Mouse (Mus musculus): ENCODE results near the gene Glb1l3.
A peak's percentile ranks its signal among the peaks of the same experiment; 100 is the strongest.
"Not testable (repeated sequence)": the region's sequence is repeated elsewhere in the genome, so short reads cannot be mapped to it uniquely, and the experiment has no call there.

Glb1l3 gene

DNA sequence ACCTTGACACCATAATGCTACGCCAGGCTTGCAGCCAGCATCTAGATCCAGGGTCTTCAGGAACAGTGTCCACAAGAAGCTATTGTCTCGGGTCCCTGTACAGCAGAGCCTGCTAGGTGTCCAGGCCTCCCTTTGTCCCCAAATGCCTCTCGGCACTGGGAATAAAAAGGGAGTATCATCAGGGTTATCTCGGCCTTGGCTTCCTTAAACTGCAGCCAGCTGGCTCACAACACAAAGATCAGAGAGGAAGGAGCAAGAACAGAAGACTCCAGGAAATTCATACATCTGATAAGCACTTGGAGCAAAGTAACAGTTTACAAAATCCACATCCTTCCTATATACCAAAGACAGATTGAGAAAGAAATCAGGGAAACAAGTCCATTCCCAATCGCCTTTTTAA lies at the start of gene Glb1l3:
TSS of gene Glb1l3 (minus strand) at position 140 of the 400 bp plus-strand sequence.
- no peak for DNase-seq

DNA sequence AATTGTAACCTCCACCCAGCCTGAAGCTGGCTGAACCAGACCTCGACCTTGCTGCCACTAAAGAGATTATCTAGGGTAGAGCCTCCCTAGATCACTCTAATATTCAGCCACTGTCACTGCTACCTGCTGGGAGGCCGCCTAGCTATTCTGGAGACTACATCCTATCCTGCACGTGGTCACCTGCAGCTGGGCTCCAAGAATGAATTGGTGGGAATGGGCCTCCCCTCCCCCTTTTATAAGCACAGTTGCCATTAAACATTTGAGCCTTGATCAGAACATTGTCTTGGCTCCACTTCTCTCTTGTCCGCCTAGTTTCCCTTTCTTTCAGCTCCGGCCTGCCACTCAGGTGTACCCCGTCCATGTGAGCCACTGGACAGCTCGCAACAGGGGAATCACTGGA lies 9.2 kb upstream of the Glb1l3 start:
- DNase-seq: not testable (repeated sequence)

DNA sequence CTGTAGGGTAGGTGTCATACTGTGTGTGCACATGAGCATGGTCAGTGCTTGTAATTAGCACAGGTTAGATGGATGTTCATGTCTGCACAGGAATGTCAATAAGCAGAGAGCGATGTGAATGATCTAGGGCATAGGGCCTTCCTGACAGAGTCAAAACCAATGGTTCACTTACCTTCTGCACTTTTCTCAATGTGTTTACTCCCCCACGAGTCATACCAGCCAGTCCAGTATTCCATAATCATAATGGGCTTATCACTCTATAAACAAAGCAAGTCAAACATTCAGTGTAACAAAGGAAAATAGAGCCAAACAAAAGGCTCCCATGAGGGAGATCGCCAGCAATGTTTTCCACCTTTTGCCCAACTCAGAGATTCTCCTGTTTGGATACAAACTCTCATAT lies 29.6 kb downstream of the Glb1l3 start:
- no peak for DNase-seq

DNA sequence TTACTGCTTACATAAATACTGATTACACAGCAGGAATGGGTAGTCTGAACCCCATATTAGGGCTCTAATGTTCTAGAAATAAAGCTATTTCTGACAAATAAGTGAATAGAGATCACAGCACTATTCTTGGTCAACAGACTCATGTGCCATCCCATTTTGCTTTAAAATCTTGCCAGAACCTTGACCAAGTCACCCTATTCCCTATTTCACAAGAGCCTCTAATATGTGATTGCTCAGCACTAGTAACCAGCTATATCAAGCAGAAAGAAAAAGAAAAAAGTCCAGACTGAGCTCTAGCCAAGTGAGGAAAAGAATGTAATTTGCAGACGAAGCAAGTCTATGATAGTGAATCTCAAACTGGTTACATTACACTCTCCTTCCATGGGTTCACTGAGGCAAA lies 40.7 kb downstream of the Glb1l3 start:
- no peak for DNase-seq

DNA sequence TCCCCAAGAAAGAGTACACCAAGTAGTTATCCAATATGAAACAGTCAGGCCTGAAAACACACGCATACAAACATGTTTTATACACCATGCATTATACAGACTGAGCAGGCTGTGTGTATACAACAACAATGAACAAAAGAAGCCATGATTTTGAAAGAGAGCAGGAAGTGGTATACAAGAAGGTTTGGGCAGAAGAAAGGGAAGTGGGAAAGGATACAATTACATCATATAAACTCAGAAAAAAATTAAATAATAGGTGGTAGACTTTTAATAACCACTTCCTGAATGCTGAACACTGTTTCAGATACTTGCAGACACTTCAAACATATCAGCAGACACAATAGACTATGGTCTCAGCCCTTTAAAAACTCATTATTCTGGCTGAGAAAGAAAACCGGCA lies 52.0 kb downstream of the Glb1l3 start:
- DNase-seq: no peak

DNA sequence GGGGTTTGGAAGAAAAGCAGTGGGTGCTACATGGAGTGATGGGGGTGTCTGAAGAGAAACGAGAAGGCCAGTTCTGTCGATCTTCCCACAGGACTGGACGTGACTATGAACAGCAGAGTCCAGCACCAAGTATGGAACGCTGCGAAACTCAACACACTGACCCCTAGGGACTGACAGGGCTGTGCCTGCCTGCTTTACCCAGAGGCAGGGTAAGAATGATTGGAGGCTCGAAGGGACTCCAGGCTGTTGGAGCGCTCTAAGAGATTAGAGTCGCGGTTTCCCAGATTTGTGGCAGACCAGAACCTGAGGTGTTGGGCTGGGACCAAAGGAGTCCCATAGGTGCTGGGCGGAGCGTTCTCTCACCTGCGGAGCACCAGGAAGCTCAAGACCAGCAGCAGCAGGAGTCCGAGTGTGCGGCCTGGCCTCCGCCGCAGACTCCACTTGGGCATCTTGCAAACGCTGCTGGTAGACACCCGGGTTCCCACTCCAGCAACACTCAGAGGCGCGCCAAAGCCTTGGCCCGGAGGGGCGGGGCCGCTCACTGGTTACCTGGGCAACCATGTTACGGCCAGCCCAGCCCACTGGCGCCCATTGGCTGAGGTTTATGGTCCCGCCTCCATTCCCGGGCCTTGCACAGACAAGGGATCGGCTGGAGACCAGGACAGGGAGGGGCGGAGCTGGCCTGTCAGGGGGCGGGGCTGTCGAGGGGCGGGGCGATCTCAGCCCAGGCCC lies 54.6 kb downstream of the Glb1l3 start, which contains the start of gene Glb1l2:
TSS of gene Glb1l2 (minus strand) at position 534 of the 732 bp plus-strand sequence.
- DNase-seq: peak; percentile 75 to 85

DNA sequence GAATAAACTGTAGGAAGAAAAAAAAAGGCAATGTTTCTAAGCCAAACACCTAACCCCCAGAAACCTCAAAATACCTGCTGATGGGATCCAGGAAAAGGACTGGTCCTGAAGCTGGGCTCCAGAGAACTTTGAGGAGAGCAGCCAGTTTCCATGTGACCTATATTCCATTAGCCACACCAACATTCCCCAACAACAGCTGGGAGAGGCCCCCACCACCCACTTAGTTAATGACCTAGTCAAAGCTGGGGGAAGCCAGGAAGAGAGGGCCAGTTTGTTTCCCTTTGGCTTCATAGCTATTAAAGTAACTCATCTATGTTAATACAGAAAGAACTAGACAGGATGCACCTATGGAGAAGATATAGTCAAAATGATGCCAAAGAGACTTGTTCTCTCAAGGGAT lies 56.4 kb downstream of the Glb1l3 start:
- no peak for DNase-seq

DNA sequence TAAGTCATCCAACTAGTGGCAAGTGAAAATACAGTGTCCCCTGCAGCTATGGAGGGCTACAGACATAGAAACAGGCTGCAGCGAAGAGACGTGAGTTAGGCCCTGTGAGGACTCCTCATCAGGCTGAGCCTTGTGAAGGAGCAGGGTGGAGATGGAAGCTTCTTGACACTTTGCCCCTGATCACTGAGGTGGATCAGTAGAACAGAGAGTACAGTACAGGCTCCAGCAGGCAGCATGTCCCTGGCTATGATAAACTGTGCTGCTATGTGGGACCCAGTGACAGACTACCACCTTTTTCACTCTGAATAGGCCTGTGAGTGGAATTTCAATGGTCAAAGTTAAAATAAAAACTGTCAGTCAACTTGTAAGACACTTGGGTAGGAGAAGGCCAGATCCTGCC lies 60.3 kb downstream of the Glb1l3 start:
- DNase-seq: no peak

DNA sequence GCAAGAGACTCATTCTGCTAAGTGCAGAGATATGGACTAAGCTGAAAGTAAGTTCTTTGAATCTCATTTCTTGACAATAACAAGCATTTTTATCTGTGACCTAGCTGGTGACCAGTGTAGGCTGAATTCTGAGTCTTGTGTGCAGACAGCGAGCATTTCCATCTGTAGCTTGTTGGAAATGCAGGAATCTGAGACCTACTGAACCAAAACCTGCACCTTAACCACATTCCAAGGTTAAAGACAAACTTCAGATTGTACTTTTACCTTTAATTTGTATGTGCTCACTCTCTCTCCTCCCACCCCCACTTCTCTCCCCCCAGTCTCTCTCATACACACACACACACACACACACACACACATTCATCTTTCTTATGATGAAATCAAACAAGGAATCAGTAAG lies 62.0 kb downstream of the Glb1l3 start:
- DNase-seq: no peak

DNA sequence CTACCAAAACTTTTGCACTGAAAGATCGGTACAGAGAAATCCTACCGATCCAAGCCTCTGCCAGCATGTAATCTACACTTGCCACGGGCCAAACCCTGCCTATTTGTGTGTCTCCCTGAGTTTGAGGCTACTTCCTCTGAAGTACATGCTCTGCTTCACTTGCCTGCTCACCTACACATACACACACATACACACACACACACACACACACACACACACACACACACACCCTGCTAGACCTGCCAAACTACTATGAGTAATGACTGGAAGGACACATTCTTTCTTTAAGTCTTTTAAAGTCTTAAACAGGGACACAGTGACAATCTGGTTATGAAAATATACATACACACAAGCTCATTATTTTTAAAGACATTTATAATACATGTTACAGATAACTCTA lies 62.5 kb downstream of the Glb1l3 start:
- DNase-seq: no peak

DNA sequence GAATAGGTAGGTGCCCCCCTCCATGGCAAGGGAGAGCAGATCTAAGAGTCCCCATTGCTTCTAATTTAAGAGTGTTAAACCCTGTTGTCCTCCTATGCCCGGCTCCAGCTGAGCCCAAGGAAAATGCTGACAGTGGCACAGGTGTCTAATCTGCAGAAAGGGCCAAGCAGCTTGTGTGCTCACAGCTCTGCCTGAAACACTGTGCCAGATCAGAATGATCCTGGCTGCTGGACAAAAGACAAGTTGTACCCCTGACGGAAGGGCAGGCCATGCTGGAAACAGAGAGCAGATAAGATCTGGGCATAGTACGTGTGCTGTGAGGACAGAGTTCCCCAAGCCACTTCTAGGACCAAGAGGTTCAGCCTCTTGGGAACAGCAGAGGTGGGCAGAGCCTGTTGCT lies 67.9 kb downstream of the Glb1l3 start:
- DNase-seq: peak; percentile 33 to 48

DNA sequence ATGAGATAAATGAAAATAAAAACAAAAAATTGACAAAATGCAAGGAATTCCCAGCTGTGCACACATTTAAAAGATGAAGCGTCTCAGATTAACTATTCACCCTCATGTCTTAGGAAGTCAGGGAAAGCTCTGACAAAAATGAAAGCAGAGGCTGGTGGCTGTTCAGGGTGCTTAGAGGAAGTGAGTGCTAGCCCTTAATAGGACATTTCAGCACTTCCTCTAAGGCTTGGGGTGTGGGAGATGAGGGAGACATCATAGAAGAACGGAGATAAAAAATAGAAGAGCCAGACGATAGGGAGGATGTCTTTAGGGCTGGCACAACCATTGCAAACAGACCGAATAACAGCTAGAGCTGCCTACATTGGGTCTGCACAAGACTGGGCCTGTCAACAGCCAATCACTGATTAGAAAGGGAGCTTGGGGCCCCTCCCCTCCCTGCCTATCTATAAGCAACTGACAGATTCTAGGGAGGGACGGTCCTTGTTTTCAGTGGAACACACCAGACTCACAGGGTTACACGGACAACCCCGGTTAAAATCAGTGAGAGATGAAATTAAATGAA lies 77.2 kb downstream of the Glb1l3 start:
- no peak for DNase-seq

DNA sequence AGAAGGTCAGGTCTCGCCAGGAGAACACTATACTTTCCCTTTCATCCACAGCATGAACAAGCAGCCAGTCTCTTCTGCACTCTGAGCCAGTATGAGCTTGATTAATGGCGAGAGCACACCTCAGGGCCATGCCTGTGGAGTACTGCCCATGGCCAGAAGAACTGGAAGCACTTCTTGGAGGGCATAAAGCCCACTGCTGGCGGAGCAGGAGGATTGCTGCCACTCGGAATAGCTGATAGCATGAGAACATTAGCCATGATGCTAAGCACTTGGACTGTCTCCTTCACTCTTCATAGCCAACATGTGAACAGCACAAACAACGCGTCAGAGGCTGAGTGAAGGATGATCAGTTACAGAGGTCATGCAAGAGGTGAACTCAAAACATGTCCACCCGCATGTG lies 82.3 kb downstream of the Glb1l3 start:
- DNase-seq: no peak

DNA sequence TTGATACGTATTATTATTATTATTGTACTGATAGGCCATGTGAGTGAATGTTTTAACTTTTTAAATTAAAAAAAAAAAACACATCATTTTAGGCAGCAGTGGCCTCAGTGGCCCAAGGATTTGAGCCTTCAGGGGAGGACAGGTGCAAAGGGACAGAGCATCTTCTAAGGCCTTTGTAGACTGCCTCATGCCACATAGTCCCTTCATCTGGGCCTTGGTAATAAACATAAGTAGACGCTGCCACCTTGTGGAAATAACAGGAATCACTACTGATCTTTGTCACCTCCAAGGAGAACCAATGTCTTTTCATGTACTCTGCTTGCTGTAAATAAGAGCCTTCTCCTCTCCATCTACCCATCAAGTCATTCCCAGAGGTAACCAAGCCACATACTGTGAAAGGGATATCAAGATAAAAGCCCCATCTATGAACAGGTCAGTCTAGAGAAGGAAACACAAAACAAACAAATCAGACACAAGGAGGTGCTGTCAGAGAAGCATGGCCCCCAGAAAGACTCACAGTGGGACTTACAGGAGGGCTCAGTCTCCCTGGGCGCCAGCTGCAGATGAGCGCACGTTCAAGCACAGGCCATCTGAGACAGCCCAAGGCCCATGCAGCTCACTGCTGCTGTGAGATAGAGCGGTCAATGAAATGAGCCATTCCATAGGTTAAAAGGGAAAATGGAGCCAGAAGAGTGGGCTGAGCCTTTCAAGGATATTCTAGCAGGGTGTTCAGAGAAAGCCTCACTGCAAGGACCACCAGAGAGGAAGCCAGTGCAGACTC lies 84.4 kb downstream of the Glb1l3 start:
- peak; percentile 25 to 61 for DNase-seq

DNA sequence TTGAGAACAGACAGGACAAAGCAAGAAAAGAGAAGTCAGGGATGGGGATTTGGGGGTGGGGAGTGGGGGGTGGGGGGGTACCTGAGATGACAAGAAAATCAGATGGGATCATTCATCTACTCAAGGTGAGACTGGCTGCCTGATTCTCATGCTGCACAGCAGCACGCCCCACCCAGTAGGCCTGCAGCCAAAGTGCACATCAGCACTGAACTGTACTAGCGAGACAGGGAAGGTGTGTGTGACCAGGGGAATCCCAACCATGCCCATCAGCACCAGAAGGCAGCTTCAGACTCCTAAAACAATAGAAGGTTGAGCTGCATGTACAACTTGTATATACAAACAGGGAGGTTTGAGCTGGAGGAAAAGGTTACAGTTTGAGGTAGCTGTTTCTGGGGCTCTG lies 85.0 kb downstream of the Glb1l3 start:
- DNase-seq: no peak

DNA sequence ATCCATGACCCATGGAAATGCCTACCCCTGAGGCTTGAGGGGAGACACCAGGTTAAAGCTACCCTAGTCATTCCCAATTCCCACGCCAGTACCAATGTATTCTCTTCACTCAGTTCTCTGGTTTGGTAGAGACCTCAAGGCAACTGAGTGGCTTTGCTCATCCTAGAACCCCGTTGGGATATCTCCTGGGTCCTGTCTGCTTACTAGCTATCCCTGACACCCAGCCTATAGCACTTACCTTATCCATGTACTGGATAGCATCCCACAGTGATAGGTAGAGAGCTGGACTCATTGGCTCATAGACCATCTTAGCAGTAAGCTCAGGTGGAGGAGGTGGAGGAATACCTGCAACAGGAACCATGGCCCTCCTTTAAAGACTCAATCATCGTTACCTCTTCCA lies 92.5 kb downstream of the Glb1l3 start:
- DNase-seq: no peak
